Mouse (Mus musculus): Measurements from ENCODE around the gene Bmp8a.

GRCm38 (mm10) chr4:123360771-123361170, 17.7 kb upstream of the Bmp8a start:
- TF ChIP-seq CTCF (IDR thresholded peaks at IDR 0.05; ENCODE audit: borderline replicate concordance, insufficient read depth, low read depth, low read length), result no peak
- no peak for TF ChIP-seq POLR2A (IDR thresholded peaks at IDR 0.05; ENCODE audit: borderline replicate concordance, insufficient read depth, low read length)
